Mouse (Mus musculus): ENCODE measurements around the gene Apoh.

DNA sequence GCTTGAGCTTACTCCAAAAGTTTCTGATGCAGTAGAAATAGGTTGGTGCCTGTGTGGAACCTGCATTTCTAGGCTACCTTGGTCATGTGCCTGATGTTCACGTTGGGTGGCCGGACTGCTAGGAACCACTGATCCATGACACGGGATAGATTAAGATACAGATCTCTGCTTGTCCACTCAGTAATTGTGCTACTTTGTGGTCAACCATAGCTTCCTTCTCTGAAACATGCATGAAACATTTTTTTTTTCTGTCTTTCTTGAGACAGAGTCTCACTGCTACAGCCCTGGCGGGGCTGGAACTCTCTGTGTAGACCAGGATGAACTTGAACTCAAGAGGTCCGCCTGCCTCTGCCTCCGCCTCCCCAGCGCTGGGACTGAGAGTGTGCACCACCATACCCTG is 33.7 kb downstream of the Apoh start:
- TF ChIP-seq EP300 (optimal IDR thresholded peaks at IDR 0.05) (no peak), CTCF (IDR thresholded peaks at IDR 0.05; ENCODE audit: low read depth) (no peak)

Measured in stomach, postnatal 0 days (tissue).